In the genomic region with DNA sequence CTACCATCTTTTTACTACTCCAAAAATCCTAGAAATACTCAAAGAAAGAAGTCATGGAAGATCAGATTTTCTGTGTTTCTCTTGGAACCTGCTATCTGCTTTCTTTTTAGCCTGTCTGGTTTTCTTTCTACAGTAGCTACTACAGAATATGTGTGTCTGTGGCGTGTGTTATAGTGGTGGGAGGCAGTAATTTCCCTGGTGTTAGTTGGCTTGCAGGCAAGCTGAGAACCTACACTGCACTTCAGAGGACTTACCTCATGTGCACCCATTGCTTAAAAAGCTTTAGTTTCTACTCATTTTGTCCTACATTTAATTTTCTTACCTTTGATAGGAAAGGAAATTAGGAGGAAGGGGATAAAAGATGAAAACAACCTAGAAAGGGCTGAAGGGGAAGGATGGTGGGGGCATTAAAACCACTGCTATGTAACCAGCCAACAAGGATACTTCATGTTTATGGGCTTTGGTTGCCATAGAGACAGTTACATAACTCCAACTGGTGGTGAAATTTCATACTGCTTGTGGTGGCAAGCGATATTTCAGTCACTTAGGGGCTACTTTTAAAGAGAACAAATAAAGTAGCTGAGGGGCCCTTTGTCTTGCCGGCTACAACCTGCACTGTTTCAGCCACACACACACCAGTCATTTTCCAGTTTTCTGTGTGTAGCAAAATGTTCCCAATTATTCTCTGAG, we compare ENCODE assay signal across 14 mouse cellular contexts.
"Had no signal": no experiment of that assay in that cellular context is flagged by ENCODE, and none has a peak within 500 bp of the region (broad histone marks: within the 10 kb centered on the region; RNA-seq: fewer than 3 reads in every experiment).

No protein-coding gene starts in this region.

- H3K4me1 ChIP-seq: kidney, embryonic 15.5 days; liver, embryonic 13.5 days had no signal

- H3K9me3 ChIP-seq: kidney, embryonic 15.5 days; liver, embryonic 13.5 days had no signal

- H3K4me3 ChIP-seq: kidney, embryonic 15.5 days; liver, embryonic 13.5 days had no signal

- H3K4me2 ChIP-seq: kidney, embryonic 15.5 days; liver, embryonic 13.5 days; midbrain, embryonic 11.5 days had no signal

- H3K36me3 ChIP-seq: kidney, embryonic 15.5 days; liver, embryonic 13.5 days had no signal

- H3K27me3 ChIP-seq: kidney, embryonic 15.5 days; liver, embryonic 13.5 days had no signal

- DNase-seq: kidney, adult 2 months; kidney, postnatal 10 days; kidney, postnatal 36 days; liver, embryonic 13.5 days; lung, adult 2 months; lung, postnatal 14 days; lung, postnatal 4 days; midbrain, embryonic 14.5 days; right cerebral cortex, postnatal 25 days; thymus, adult 2 months; thymus, postnatal 14 days; thymus, postnatal 4 days had no signal

- H3K9ac ChIP-seq: kidney, embryonic 15.5 days; liver, embryonic 13.5 days had no signal

- H3K27ac ChIP-seq: kidney, embryonic 15.5 days; liver, embryonic 13.5 days had no signal
